Mouse (Mus musculus) megakaryocyte, embryonic 14.5 days (primary cell): ENCODE results near the gene Adssl1.

Experiments
- FLI1 ChIP-seq: IDR thresholded peaks from 2 replicates; pipeline ENCODE4 v1.6.1; 2012; ENCODE audit warnings: low read length, inconsistent platforms, mixed read lengths
- GATA1 ChIP-seq: IDR thresholded peaks from 3 replicates; pipeline ENCODE4 v1.6.1; 2012; ENCODE audit warnings: mixed read lengths, low read length, inconsistent platforms, borderline replicate concordance

DNA sequence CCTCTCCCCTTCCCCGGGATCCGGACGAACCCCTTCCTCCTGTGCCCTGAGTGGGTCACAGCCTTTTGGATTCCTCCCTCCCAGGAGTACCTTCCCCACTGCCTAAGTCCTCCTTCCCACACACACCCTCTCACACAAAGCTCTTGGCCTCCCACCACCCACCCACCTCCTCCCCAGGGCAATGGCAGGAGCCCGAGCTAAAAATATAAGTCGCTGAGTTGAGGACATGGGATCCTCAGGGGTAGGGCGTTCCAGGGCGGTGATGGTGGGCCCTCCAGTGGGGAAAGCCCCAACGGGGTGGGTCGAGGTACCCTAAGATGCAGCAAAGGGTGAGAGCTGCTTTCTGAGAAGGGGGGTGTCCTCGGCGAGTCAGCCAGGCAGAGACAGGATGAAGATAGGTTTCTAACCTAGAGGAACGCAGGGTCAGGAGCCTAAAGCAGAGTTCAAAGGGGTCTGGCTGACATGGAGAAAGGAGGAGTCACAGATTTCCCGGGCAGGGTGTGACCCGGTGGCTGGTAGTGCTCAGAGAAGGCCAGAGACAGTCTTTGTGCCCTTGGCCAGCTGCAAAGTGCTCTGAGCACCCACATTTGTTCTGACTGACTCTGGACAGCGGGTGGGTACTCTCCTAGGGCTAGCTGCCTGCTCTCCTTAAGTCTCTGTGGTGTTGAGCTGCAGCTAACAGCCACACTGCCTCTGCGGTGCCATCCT lies 663 bp downstream of the Adssl1 start:
- TF ChIP-seq GATA1 (no peak), FLI1 (no peak)
